Mouse (Mus musculus) lung, adult 2 months (tissue): ENCODE results near the gene Ugt1a6a.
"Not testable (repeated sequence)": the region's sequence is repeated elsewhere in the genome, so short reads cannot be mapped to it uniquely, and the experiment has no call there.

Experiments
- CTCF ChIP-seq: fragments of 200-500 bp; IDR thresholded peaks from 2 replicates; pipeline ENCODE4 v1.5.1; 2011; ENCODE audit warnings: mild to moderate bottlenecking, low read length, control low read depth; ENCODE audit not compliant: insufficient read depth
- POLR2A ChIP-seq: fragments of 200-500 bp; IDR thresholded peaks from 2 replicates; pipeline ENCODE4 v1.6.1; 2011; ENCODE audit warnings: low read depth, mild to moderate bottlenecking, control low read depth, low read length, borderline replicate concordance; ENCODE audit errors: extremely low read depth

- not testable (repeated sequence) for TF ChIP-seq CTCF, POLR2A
These were observed 4.4 kb upstream of the Ugt1a6a start for GRCm38 (mm10) chr1:88130223-88130622.
